ENCODE assay signal across 16 mouse cellular contexts in genomic region chr4:57802411-57802810, GRCm38 (mm10).
"Had no signal": no experiment of that assay in that cellular context is flagged by ENCODE, and none has a peak within 500 bp of the region (broad histone marks: within the 10 kb centered on the region; RNA-seq: fewer than 3 reads in every experiment).

No protein-coding gene starts in this region.

- H3K9me3 ChIP-seq: limb, embryonic 10.5 days; liver, embryonic 15.5 days; midbrain, embryonic 13.5 days; neural tube, embryonic 15.5 days had no signal

- H3K9ac ChIP-seq: liver, embryonic 15.5 days; midbrain, embryonic 13.5 days; neural tube, embryonic 15.5 days had no signal

- DNase-seq: kidney, postnatal 25 days; lung, adult 2 months; lung, postnatal 36 days; right cerebral cortex, adult 18-20 months; right cerebral cortex, postnatal 25 days; thymus, adult 2 months; thymus, postnatal 25 days had no signal

- H3K27ac ChIP-seq: left cerebral cortex, adult 2 months; limb, embryonic 10.5 days; liver, embryonic 15.5 days; midbrain, embryonic 13.5 days; neural tube, embryonic 15.5 days; stomach, postnatal 0 days had no signal

- H3K36me3 ChIP-seq: limb, embryonic 10.5 days; liver, embryonic 15.5 days; midbrain, embryonic 13.5 days; neural tube, embryonic 15.5 days had no signal

- H3K4me3 ChIP-seq: left cerebral cortex, adult 2 months; limb, embryonic 10.5 days; liver, embryonic 15.5 days; midbrain, embryonic 13.5 days; myocyte; neural tube, embryonic 15.5 days had no signal

- H3K4me2 ChIP-seq: liver, embryonic 11.5 days; liver, embryonic 15.5 days; midbrain, embryonic 13.5 days; neural tube, embryonic 15.5 days had no signal

- ATAC-seq: lung, postnatal 0 days; midbrain, embryonic 13.5 days had no signal

- H3K27me3 ChIP-seq: liver, embryonic 15.5 days; midbrain, embryonic 13.5 days; neural tube, embryonic 15.5 days had no signal
